Mouse (Mus musculus) lung, postnatal 0 days (tissue): ENCODE measurements at regions not wholly inside any gene's neighbourhood (a gene's known extent, or its start where the extent isn't known, plus 50 kb on each side); places are given as distances from the start of the nearest gene placed in this dataset.

Experiments used
- CTCF ChIP-seq: IDR thresholded peaks from 2 replicates; pipeline ENCODE4 v1.5.1; 2016; ENCODE audit warnings: antibody characterized with exemption, mild to moderate bottlenecking
- EP300 ChIP-seq: IDR thresholded peaks from 2 replicates; pipeline ENCODE4 v1.6.1; 2016; ENCODE audit warnings: antibody characterized with exemption, mild to moderate bottlenecking, control low read depth

DNA sequence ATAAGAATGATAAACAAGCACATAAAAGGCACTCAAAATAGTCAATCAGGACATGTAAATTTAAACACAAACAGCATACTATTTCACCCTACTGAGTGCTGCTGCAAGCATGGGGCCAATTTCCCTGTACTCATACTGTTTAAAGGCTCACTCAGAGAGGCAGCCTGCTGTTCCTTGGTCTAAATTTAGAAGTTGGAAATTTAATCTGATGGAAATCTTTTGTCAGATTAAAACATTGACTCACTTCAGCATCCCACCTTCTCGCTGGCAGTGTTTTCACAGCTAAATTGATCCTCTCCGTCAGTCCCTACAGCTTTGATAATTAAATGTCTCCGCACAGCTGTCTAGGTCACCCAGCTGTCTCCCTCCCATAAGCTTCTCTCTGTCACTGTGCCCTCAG, 491.4 kb upstream of the Hs3st1 start:
- TF ChIP-seq CTCF (no peak), EP300 (no peak)
